ENCODE assay signal across 23 mouse cellular contexts in the genomic region with DNA sequence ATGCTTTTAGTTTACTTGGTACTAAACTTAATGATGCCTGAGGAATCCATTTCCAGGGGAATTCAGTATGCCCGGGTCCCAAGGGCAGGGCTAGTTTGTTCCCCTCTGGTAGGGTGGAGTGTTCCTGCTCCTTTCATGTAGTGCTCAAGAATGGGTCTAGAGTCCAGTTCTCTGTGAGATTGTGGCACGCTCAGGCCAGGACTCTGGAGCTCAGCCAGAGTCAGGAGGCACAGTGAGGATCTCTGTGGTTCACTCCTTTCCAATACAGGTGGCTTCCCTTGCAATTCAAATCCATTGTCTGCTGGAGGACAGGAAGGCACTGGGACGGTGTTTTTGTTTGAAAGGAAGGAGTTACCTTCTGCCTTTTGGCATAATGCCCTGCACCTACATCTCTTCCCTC. TPM values are rescaled to one million over a fixed set of nuclear protein-coding genes. Genes with fewer than 3 reads are reported as not detected.
DNase-seq lines count a peak whose midpoint lies in the region; ATAC-seq and TF ChIP-seq lines count a peak whose summit lies in the region.
"Had no signal": no experiment of that assay in that cellular context is flagged by ENCODE, and none has a peak within 500 bp of the region (broad histone marks: within the 10 kb centered on the region; RNA-seq: fewer than 3 reads in every experiment).

No protein-coding gene starts in this region.

- no peaks in the 10 kb centered on the region for H3K27me3 ChIP-seq in liver, postnatal 0 days (ENCODE audit: insufficient read depth, low read length)
- H3K27me3 ChIP-seq in liver, embryonic 12.5 days (replicated peaks) = no peaks in the 10 kb centered on the region; the same call in 1 of the 2 replicates
- H3K27me3 ChIP-seq: forebrain, embryonic 13.5 days; hindbrain, embryonic 13.5 days; midbrain, embryonic 15.5 days; Patski; stomach, embryonic 15.5 days had no signal

- no peak for TF ChIP-seq EP300 in liver, postnatal 0 days (IDR thresholded peaks at IDR 0.05; ENCODE audit: low read depth)

- peak; percentile 61 for ATAC-seq in liver, postnatal 0 days
- no peak for ATAC-seq in liver, embryonic 12.5 days
- ATAC-seq: CD4-positive, CD25-positive, alpha-beta regulatory T cell, adult 4 months; forebrain, embryonic 13.5 days; midbrain, embryonic 15.5 days; Patski had no signal

- peaks cover 33% of the 10 kb centered on the region for H3K4me1 ChIP-seq in liver, postnatal 0 days (ENCODE audit: insufficient read depth)
- H3K4me1 ChIP-seq in liver, embryonic 12.5 days = 0 out of 2 replicates have a peak, but pooled peaks cover 6% of the 10 kb centered on the region

- H3K36me3 ChIP-seq in liver, postnatal 0 days (replicated peaks; ENCODE audit: insufficient read depth, low read length) = no peaks in the 10 kb centered on the region
- no peaks in the 10 kb centered on the region for H3K36me3 ChIP-seq in liver, embryonic 12.5 days
- H3K36me3 ChIP-seq: hindbrain, embryonic 13.5 days; midbrain, embryonic 15.5 days; stomach, embryonic 15.5 days had no signal

- DNase-seq in heart, adult 11 months = peak; percentile 91
- no peak for DNase-seq in heart, adult 8-10 months (ENCODE audit: low spot score)
- no peak for DNase-seq in liver, postnatal 0 days
- DNase-seq in kidney, postnatal 14 days = peak; percentile 74
- DNase-seq in urinary bladder, postnatal 4 days (ENCODE audit: low spot score in 2 of 2) = no peak
- DNase-seq in adrenal gland, adult 18-20 months (ENCODE audit: low spot score in 2 of 2) = no peak
- DNase-seq in right cerebral cortex, postnatal 36 days (ENCODE audit: low spot score in 2 of 2) = no peak
- DNase-seq: adrenal gland, postnatal 10 days; cerebellum, adult 9-11 months; gastrocnemius, postnatal 25 days; heart, postnatal 14 days; lung, postnatal 10 days had no signal

- H3K9ac ChIP-seq in liver, postnatal 0 days (replicated peaks) = no peak overlapping the region
- H3K9ac ChIP-seq in liver, embryonic 12.5 days = no peak overlapping the region
- H3K9ac ChIP-seq: forebrain, embryonic 13.5 days; hindbrain, embryonic 13.5 days; liver, embryonic 14.5 days; midbrain, embryonic 15.5 days; stomach, embryonic 15.5 days had no signal

- 55% methylated on average over 3 of the region's 3 CpGs for WGBS in liver, postnatal 0 days (ENCODE audit: insufficient replicate concordance)
- WGBS in liver, embryonic 12.5 days (ENCODE audit: insufficient replicate concordance) = 61% methylated on average over 3 of the region's 3 CpGs

- H3K27ac ChIP-seq in liver, postnatal 0 days (ENCODE audit: low read depth) = no peak overlapping the region
- H3K27ac ChIP-seq in liver, embryonic 12.5 days = no peak overlapping the region
- H3K27ac ChIP-seq: forebrain, embryonic 13.5 days; heart, embryonic 10.5 days; hindbrain, embryonic 13.5 days; limb, embryonic 10.5 days; liver, embryonic 14.5 days; midbrain, embryonic 15.5 days; stomach, embryonic 15.5 days had no signal

- H3K4me3 ChIP-seq in liver, postnatal 0 days (ENCODE audit: low read depth, low read length) = no peak overlapping the region
- H3K4me3 ChIP-seq in liver, embryonic 12.5 days = no peak overlapping the region
- H3K4me3 ChIP-seq: forebrain, embryonic 13.5 days; heart, embryonic 10.5 days; hindbrain, embryonic 13.5 days; limb, embryonic 10.5 days; midbrain, embryonic 15.5 days; myocyte; stomach, embryonic 15.5 days had no signal

- no peaks in the 10 kb centered on the region for H3K9me3 ChIP-seq in liver, postnatal 0 days (ENCODE audit: low read length)
- H3K9me3 ChIP-seq in liver, embryonic 12.5 days (replicated peaks) = no peaks in the 10 kb centered on the region
- H3K9me3 ChIP-seq: forebrain, embryonic 13.5 days; heart, embryonic 10.5 days; hindbrain, embryonic 13.5 days; limb, embryonic 10.5 days; midbrain, embryonic 15.5 days; stomach, embryonic 15.5 days had no signal

- no peak for TF ChIP-seq CTCF in liver, postnatal 0 days (IDR thresholded peaks at IDR 0.05; ENCODE audit: low read depth)

- H3K4me2 ChIP-seq in liver, postnatal 0 days (ENCODE audit: low read depth, low read length) = no peak overlapping the region
- H3K4me2 ChIP-seq in liver, embryonic 12.5 days = no peak overlapping the region
- H3K4me2 ChIP-seq: forebrain, embryonic 13.5 days; hindbrain, embryonic 13.5 days; midbrain, embryonic 15.5 days; stomach, embryonic 15.5 days had no signal

RNA-seq across cellular contexts. Expression of a gene that starts 56.2 kb away (rescaled TPM):
- total RNA-seq in heart, adult 8-10 months (2022) = 10 to 100 TPM in 3 of 4 experiments, 1 to 10 TPM in 1; 10.0 to 14.7 (median 12.3) TPM
- 18.8 and 21.6 TPM in 2 replicates for polyA plus RNA-seq in liver, postnatal 0 days (2015; fragmentation: Nextera tagmentation; extraction: Ambion mirVana)
- polyA plus RNA-seq in liver, embryonic 12.5 days (2016; fragmentation: Nextera tagmentation; extraction: Ambion mirVana) = 22.9 and 23.0 TPM in 2 replicates
- total RNA-seq in adrenal gland, adult 18-20 months (2021) = 10 to 100 TPM; 16.0 to 17.3 TPM

Comparison
In these comparisons a context has a peak if more than half of its experiments do, and no peak if none do; other contexts are left out.
1. DNase-seq: peak in heart, adult 11 months (single experiment) and kidney, postnatal 14 days (single experiment); none in heart, adult 8-10 months (single experiment), liver, postnatal 0 days (single experiment), urinary bladder, postnatal 4 days (0 of 2), adrenal gland, adult 18-20 months (0 of 2) and right cerebral cortex, postnatal 36 days (0 of 2).